Mouse (Mus musculus) liver, embryonic 16.5 days (tissue): Measurements from ENCODE around the gene Uqcc1. TPM values are rescaled to one million over a fixed set of nuclear protein-coding genes. Genes with fewer than 3 reads are reported as not detected.

Source experiments
- ATAC-seq: fragments of 200-750 bp; cut with Nextera tagmentation; 2 replicates; pipeline ENCODE4 v1.8.0; 2017; ENCODE audit warnings: low read depth, mild to moderate bottlenecking, moderate number of reproducible peaks, moderate library complexity
- H3K27ac ChIP-seq: fragments of 300-500 bp; sonication (generic); 2 replicates; pipeline ENCODE4 v1.5.1; 2014; ENCODE audit warnings: mild to moderate bottlenecking, low read length
- H3K27me3 ChIP-seq: fragments of 300-500 bp; sonication (generic); 2 replicates; pipeline ENCODE4 v1.6.1; 2014; ENCODE audit warnings: low read depth, low read length, mixed read lengths; ENCODE audit not compliant: control insufficient read depth, insufficient read depth
- H3K36me3 ChIP-seq: fragments of 300-500 bp; sonication (generic); 2 replicates; pipeline ENCODE4 v1.6.1; 2014; ENCODE audit warnings: mild to moderate bottlenecking; ENCODE audit not compliant: control insufficient read depth, insufficient read depth
- H3K4me1 ChIP-seq: fragments of 300-500 bp; sonication (generic); 2 replicates; pipeline ENCODE4 v1.6.1; 2014; ENCODE audit warnings: low read depth, low read length, mixed read lengths; ENCODE audit not compliant: control insufficient read depth
- H3K4me2 ChIP-seq: fragments of 300-500 bp; sonication (generic); 2 replicates; pipeline ENCODE4 v1.6.1; 2014; ENCODE audit warnings: low read depth, low read length, mixed read lengths
- H3K4me3 ChIP-seq: fragments of 300-500 bp; sonication (generic); 2 replicates; pipeline ENCODE4 v1.5.1; 2014; ENCODE audit warnings: low read depth, mild to moderate bottlenecking, low read length
- H3K9ac ChIP-seq: fragments of 300-500 bp; sonication (generic); 2 replicates; pipeline ENCODE4 v1.6.1; 2014; ENCODE audit warnings: low read depth, low read length
- H3K9me3 ChIP-seq: fragments of 300-500 bp; sonication (generic); replicated peaks from 2 replicates; pipeline ENCODE4 v1.6.1; 2016; ENCODE audit warnings: low read length; ENCODE audit not compliant: control insufficient read depth
- WGBS: fragments of 180-500 bp; shearing (Covaris S2); extraction: QIAGEN DNeasy Blood & Tissue Kit; methylation state at CpG from one replicate; pipeline ENCODE4 v1.1.7; 2014; ENCODE audit not compliant: insufficient replicate concordance; 5-methylcytosine and 5-hydroxymethylcytosine counted together
- polyA plus RNA-seq: library from polyadenylated mRNA; unstranded; fragments of >200 nt; fragmentation: Nextera tagmentation; extraction: Ambion mirVana; gene quantifications from 2 replicates; pipeline ENCODE4 v1.2.1, GENCODE M21; 2015

Uqcc1 gene
- polyA plus RNA-seq, 1 experiment from 2014 or later, result 26.5 TPM

DNA sequence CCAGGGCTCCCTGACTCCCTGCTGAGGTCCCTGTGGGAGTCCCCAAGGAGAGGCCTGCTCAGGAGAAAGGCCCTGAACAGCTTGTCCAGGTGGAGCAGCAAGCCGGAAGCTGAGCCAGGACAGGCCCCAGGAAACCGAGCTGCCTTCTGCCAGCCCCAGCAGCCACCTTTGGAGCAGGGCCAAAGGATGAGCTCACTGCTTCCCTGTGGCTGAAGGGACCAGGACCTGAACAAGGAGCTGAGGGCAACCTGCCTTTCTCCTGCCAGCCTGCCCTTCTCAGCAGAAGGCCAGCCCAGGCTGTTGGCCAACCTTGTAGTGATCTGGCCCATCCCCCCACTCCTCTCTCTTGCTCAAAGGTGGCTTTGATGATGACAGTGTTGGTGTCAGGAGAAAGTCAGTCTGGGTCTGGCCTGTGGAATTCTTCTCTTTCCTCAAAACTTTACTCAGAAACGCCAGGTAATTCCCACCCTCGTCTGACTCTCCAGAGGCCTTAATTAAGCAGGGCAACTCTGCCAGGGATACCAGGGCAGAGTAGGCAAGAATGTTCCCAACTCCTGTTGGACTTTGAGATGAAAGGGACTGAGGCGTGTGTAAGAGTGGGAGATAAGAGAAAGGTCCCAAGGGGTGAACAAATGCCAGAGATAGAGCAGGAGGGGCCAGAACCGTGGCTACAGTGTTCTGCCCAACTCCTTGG, 124.7 kb downstream of the Uqcc1 start:
- no peak for ATAC-seq

DNA sequence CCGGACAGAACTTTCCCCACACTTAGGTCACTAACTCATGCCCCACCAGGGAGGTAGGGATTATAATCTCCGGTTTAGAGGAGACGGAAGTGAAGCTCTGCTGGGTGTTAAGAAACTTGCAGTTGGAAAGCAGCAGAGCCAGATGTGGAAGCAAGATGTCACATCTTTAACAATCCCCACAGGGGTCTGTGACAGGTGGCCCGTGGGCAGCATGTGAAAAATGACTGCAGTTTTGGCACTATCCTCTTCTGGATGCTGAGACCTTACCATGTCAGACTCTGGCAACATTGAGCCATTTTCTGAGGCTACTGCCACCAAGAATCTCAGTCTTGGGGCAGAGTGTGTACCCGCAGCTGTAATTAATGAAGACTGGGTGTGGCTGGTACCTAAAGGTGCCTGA, 126.1 kb downstream of the Uqcc1 start:
- 49% methylated on average over 5 of the region's 5 CpGs for WGBS
- Histone ChIP-seq H3K4me2 (no peak overlapping the region), H3K36me3 (no peaks in the 10 kb centered on the region), H3K27me3 (no peaks in the 10 kb centered on the region; the same call in 1 of the 2 replicates), H3K9me3 (no peaks in the 10 kb centered on the region), H3K4me3 (no peak overlapping the region), H3K9ac (no peak overlapping the region), H3K4me1 (no peaks in the 10 kb centered on the region), H3K27ac (no peak overlapping the region)
- ATAC-seq, result no peak

More for the DNA sequence above, 124.7 kb downstream of the Uqcc1 start:
- 37% methylated on average over 6 of the region's 6 CpGs for WGBS
- no peak overlapping the region for H3K4me2 ChIP-seq
- no peaks in the 10 kb centered on the region; the same call in 1 of the 2 replicates for H3K27me3 ChIP-seq
- H3K4me1 ChIP-seq, result no peaks in the 10 kb centered on the region
- no peaks in the 10 kb centered on the region for H3K9me3 ChIP-seq
- H3K36me3 ChIP-seq, result no peaks in the 10 kb centered on the region
- H3K27ac ChIP-seq, result no peak overlapping the region
- H3K9ac ChIP-seq, result no peak overlapping the region
- H3K4me3 ChIP-seq, result no peak overlapping the region

DNA sequence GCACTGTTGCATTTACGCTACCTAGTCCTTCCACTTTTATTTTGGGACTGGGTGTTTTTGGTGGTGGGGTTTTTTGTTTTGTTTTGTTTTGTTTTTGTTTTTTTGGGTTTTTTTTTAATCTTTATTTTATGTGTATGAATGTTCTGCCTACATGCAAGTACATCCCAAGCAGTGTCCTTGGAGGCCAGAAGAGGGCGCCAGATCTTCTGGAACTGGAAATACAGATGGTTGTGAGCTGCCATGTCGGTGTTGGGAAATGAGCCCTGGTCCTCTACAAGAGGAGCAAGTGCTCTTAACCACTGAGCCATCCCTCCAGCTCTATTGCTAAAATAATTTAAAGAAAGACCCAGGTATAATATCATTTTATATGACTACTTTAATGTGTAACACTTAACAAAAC, 127.3 kb downstream of the Uqcc1 start:
- Histone ChIP-seq H3K4me2 (no peak overlapping the region), H3K27me3 (no peaks in the 10 kb centered on the region; the same call in 1 of the 2 replicates), H3K27ac (no peak overlapping the region), H3K9me3 (no peaks in the 10 kb centered on the region), H3K36me3 (no peaks in the 10 kb centered on the region), H3K4me3 (no peak overlapping the region), H3K9ac (no peak overlapping the region), H3K4me1 (no peaks in the 10 kb centered on the region)
- no peak for ATAC-seq
- WGBS, result 48% methylated on average over 3 of the region's 3 CpGs

DNA sequence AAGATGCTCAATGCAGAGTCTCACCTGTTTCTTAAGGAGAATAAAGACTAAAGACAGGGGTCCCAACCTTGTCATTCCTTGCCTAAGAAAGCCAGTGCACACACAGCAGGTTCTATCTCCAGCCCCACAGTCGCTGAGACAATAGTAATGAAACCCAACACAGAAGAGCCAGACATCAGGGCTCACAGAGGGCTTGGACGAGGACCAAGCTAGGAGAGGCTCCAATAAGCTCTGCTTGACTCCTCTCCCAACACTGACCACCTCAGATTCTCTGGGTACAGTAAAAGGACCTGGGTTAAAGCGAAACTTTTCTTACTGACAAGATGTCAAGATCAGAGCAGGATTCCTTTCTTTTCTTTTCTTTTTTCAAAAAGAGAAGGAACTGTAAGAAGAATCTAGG, 131.5 kb downstream of the Uqcc1 start:
- 29% methylated on average over 3 of the region's 3 CpGs for WGBS
- Histone ChIP-seq H3K4me2 (no peak overlapping the region), H3K4me1 (no peaks in the 10 kb centered on the region), H3K9ac (no peak overlapping the region), H3K36me3 (no peaks in the 10 kb centered on the region), H3K27ac (no peak overlapping the region), H3K9me3 (no peaks in the 10 kb centered on the region), H3K27me3 (no peaks in the 10 kb centered on the region; the same call in 1 of the 2 replicates), H3K4me3 (no peak overlapping the region)
- ATAC-seq, result no peak

Other genes starting within 250 kb of the Uqcc1 start
- 49.7 and 50.7 TPM in 2 replicates for gene Trpc4ap, start 237.9 kb downstream of the Uqcc1 start, polyA plus RNA-seq
- gene Edem2, start 200.8 kb downstream of the Uqcc1 start, polyA plus RNA-seq, result 29.5 and 30.3 TPM in 2 replicates
- gene Gm17581, start 194.4 kb downstream of the Uqcc1 start, polyA plus RNA-seq, result not detected in 2 replicates
- gene Procr, start 179.2 kb downstream of the Uqcc1 start, polyA plus RNA-seq, result 0.96 and 1.4 TPM in 2 replicates
- gene Mmp24, start 155.0 kb downstream of the Uqcc1 start, polyA plus RNA-seq, result not detected in 2 replicates
- gene BC029722, start 110.9 kb downstream of the Uqcc1 start, polyA plus RNA-seq, result 4.8 and 5.6 TPM in 2 replicates
- gene Eif6, start 103.4 kb downstream of the Uqcc1 start, polyA plus RNA-seq, result 108 TPM in 2 replicates
- 0.08 and 0.14 TPM in 2 replicates for gene Fam83c, start 95.5 kb downstream of the Uqcc1 start, polyA plus RNA-seq
- not detected in 2 replicates for gene Gm15557, start 10.4 kb upstream of the Uqcc1 start, polyA plus RNA-seq
- gene Gdf5, start 15.1 kb upstream of the Uqcc1 start, polyA plus RNA-seq, result not detected in 2 replicates
- gene Cep250, start 26.1 kb upstream of the Uqcc1 start, polyA plus RNA-seq, result 6.6 and 7.0 TPM in 2 replicates
- gene 6430550D23Rik, start 77.7 kb upstream of the Uqcc1 start, polyA plus RNA-seq, result 0.54 and 0.98 TPM in 2 replicates
- 93.2 and 93.9 TPM in 2 replicates for gene Ergic3, start 77.7 kb upstream of the Uqcc1 start, polyA plus RNA-seq
- gene Fer1l4, start 122.6 kb upstream of the Uqcc1 start, polyA plus RNA-seq, result not detected in 2 replicates
- gene Spag4, start 134.9 kb upstream of the Uqcc1 start, polyA plus RNA-seq, result 0.54 and 0.72 TPM in 2 replicates
- 19.4 and 22.6 TPM in 2 replicates for gene Cpne1, start 181.7 kb upstream of the Uqcc1 start, polyA plus RNA-seq
- 7.8 and 8.9 TPM in 2 replicates for gene Rbm12, start 181.7 kb upstream of the Uqcc1 start, polyA plus RNA-seq
- 5.4 and 6.2 TPM in 2 replicates for gene Gm28036, start 196.8 kb upstream of the Uqcc1 start, polyA plus RNA-seq
- gene Romo1, start 213.7 kb upstream of the Uqcc1 start, polyA plus RNA-seq, result 180 and 191 TPM in 2 replicates
- gene Nfs1, start 213.9 kb upstream of the Uqcc1 start, polyA plus RNA-seq, result 44.5 and 44.7 TPM in 2 replicates
- 229 and 233 TPM in 2 replicates for gene Rbm39, start 249.9 kb upstream of the Uqcc1 start, polyA plus RNA-seq